Mouse (Mus musculus) forebrain, embryonic 16.5 days (tissue): ENCODE measurements at regions not wholly inside any gene's neighbourhood (a gene's known extent, or its start where the extent isn't known, plus 50 kb on each side); places are given as distances from the start of the nearest gene placed in this dataset.

Experiments
- ATAC-seq: fragments of 200-750 bp; cut with Nextera tagmentation; 2 replicates; pipeline ENCODE4 v1.8.0; 2017; ENCODE audit warnings: mild to moderate bottlenecking, moderate library complexity
- H3K27ac ChIP-seq: fragments of 300-500 bp; sonication (generic); 2 replicates; pipeline ENCODE4 v1.5.1; 2014; ENCODE audit warnings: low read length, control low read depth
- H3K27me3 ChIP-seq: fragments of 300-500 bp; sonication (generic); replicated peaks from 2 replicates; pipeline ENCODE4 v1.6.1; 2014; ENCODE audit warnings: low read length; ENCODE audit not compliant: control insufficient read depth, insufficient read depth
- H3K36me3 ChIP-seq: fragments of 300-500 bp; sonication (generic); 2 replicates; pipeline ENCODE4 v1.6.1; 2014; ENCODE audit not compliant: control insufficient read depth, insufficient read depth
- H3K4me1 ChIP-seq: fragments of 300-500 bp; sonication (generic); replicated peaks from 2 replicates; pipeline ENCODE4 v1.6.1; 2014; ENCODE audit warnings: low read length; ENCODE audit not compliant: control insufficient read depth, insufficient read depth
- H3K4me2 ChIP-seq: fragments of 300-500 bp; sonication (generic); 2 replicates; pipeline ENCODE4 v1.6.1; 2014; ENCODE audit warnings: mild to moderate bottlenecking, low read length, control low read depth
- H3K4me3 ChIP-seq: fragments of 300-500 bp; sonication (generic); replicated peaks from 2 replicates; pipeline ENCODE4 v1.5.1; 2014; ENCODE audit warnings: mild to moderate bottlenecking, low read length, control low read depth
- H3K9ac ChIP-seq: fragments of 300-500 bp; sonication (generic); replicated peaks from 2 replicates; pipeline ENCODE4 v1.6.1; 2014; ENCODE audit warnings: low read depth, low read length, control low read depth
- H3K9me3 ChIP-seq: fragments of 300-500 bp; sonication (generic); 2 replicates; pipeline ENCODE4 v1.6.1; 2016; ENCODE audit warnings: low read length; ENCODE audit not compliant: control insufficient read depth
- WGBS: fragments of 180-500 bp; shearing (Covaris S2); extraction: QIAGEN DNeasy Blood & Tissue Kit; methylation state at CpG from one replicate; pipeline ENCODE4 v1.1.7; 2014; 5-methylcytosine and 5-hydroxymethylcytosine counted together

DNA sequence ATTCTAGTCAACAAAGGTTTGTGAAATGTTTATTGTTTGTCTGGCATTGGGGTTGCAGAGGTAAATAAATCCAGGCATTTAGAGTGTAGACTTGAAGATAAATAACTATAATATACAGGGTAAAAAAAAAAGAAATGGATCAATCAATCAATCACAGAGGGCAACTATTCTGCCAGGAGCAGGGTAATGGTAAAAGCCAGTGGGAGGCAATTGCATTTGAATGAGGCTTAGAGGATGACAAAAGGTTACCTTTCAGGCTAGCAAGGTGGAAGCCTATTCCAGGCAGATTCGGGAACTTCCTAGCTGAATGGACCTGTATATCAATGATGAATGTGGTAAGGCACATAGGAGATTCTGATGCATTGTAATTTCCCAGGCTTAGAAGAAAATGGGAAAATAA, 557.6 kb downstream of the Cdk5rap2 start:
- no peak overlapping the region for H3K27ac ChIP-seq
- H3K27me3 ChIP-seq = no peaks in the 10 kb centered on the region
- no peak overlapping the region for H3K9ac ChIP-seq
- H3K36me3 ChIP-seq = no peaks in the 10 kb centered on the region
- H3K9me3 ChIP-seq = no peaks in the 10 kb centered on the region
- ATAC-seq = no peak
- 9% methylated on average over 1 of the region's 1 CpGs for WGBS
- no peak overlapping the region for H3K4me2 ChIP-seq
- H3K4me3 ChIP-seq = no peak overlapping the region
- no peaks in the 10 kb centered on the region for H3K4me1 ChIP-seq

DNA sequence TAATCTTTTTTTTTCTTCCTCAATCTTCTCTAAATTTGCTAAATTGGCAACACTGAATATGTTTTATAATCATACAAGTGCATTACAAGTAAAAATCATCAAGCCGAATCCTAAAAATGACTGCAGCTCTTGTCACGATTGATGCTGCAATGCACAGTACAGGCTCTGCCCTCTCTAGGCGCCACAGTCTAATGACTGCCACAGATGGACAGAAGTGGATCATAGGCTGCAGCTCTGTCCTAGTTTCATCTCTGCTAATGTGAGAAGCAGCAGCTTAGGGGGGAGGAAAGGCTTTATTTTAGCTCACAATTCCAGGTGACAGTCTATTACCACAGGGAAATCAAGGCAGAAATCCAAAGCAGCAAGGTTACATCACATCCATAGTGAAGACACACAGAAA, 560.8 kb downstream of the Cdk5rap2 start:
- Histone ChIP-seq H3K27me3 (no peaks in the 10 kb centered on the region), H3K4me1 (no peaks in the 10 kb centered on the region), H3K9me3 (no peaks in the 10 kb centered on the region), H3K4me2 (no peak overlapping the region), H3K4me3 (no peak overlapping the region), H3K27ac (no peak overlapping the region), H3K36me3 (no peaks in the 10 kb centered on the region), H3K9ac (no peak overlapping the region)
- 77% methylated on average over 3 of the region's 3 CpGs for WGBS
- no peak for ATAC-seq

- H3K4me2 ChIP-seq = no peak overlapping the region
- no peak overlapping the region for H3K27ac ChIP-seq
- no peaks in the 10 kb centered on the region for H3K36me3 ChIP-seq
- H3K4me3 ChIP-seq = no peak overlapping the region
- no peak for ATAC-seq
- H3K27me3 ChIP-seq = no peaks in the 10 kb centered on the region
- 54% methylated on average over 9 of the region's 9 CpGs for WGBS
- H3K4me1 ChIP-seq = no peaks in the 10 kb centered on the region
- H3K9ac ChIP-seq = no peak overlapping the region
- no peaks in the 10 kb centered on the region for H3K9me3 ChIP-seq
Observed at GRCm38 (mm10) chr4:69839868-69840267, 570.4 kb downstream of the Cdk5rap2 start.

DNA sequence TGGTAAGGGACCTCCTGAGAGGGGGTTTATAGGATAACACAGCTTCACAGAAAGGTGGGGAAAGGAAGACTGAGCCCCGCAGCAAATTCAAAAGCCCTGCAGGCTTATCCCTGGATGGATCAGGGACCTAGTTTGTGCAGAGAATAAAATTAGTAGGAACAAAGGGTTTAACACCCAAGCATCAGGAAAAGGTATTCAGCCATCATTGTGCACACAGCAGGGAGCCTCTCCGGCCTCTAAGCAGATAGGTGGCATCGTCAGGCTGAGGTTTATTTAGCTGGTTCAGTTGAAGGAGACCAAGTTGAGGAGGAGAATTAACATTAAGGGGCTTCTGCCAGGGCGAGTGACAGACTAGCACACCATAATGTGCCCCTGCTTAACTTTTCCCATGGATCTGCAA, 571.3 kb downstream of the Cdk5rap2 start:
- H3K9me3 ChIP-seq = no peaks in the 10 kb centered on the region
- H3K27ac ChIP-seq = no peak overlapping the region
- H3K4me1 ChIP-seq = no peaks in the 10 kb centered on the region
- H3K4me2 ChIP-seq = no peak overlapping the region
- ATAC-seq = no peak
- H3K27me3 ChIP-seq = no peaks in the 10 kb centered on the region
- H3K4me3 ChIP-seq = no peak overlapping the region
- no peaks in the 10 kb centered on the region for H3K36me3 ChIP-seq
- WGBS = 16% methylated on average over 4 of the region's 4 CpGs
- no peak overlapping the region for H3K9ac ChIP-seq

- H3K4me3 ChIP-seq = no peak overlapping the region
- no peaks in the 10 kb centered on the region for H3K9me3 ChIP-seq
- H3K36me3 ChIP-seq = no peaks in the 10 kb centered on the region
- peaks cover 11% of the 10 kb centered on the region for H3K4me1 ChIP-seq
- ATAC-seq = no peak
- 19% methylated on average over 3 of the region's 3 CpGs for WGBS
- H3K4me2 ChIP-seq = no peak overlapping the region
- no peaks in the 10 kb centered on the region for H3K27me3 ChIP-seq
- peak overlapping the region; percentile 55; the same call in 1 of the 2 replicates for H3K27ac ChIP-seq
- H3K9ac ChIP-seq = no peak overlapping the region
Observed at GRCm38 (mm10) chr4:69824903-69825268, 585.4 kb downstream of the Cdk5rap2 start.

DNA sequence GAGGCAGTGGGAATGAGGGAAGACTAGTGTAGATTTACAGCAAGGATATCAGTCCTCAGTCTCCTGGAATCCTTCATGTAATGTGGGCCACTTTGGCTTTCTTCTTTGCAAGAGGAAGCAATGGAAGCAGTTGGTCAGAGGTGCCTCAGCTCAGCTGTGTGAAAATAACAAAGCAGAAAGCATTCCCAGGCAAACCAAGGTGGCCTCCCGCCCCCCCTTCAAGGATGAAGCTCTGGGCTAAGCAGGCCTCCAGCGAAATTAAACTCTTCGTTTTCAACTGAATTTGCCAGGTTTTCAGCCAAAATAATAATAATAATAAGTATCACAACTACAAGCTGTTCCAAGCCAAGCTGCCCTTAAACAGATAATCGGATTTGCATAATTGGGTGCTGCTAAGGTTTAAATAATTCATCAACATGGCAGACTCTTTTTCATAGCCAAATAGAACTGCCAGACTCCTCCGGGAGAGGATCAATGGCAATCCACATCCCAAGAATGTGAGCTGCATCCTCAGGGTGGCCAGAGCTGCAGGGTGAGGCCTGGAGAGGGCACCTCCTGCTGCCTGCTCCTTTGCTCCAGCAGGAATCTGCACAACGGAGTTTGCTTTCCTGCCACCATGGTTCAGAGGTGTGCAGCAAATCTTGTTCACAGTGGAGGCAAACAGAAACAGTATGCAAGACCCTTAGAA, 585.9 kb downstream of the Cdk5rap2 start:
- 4% methylated on average over 6 of the region's 6 CpGs for WGBS
- peak overlapping the region; percentile 55; the same call in 1 of the 2 replicates for H3K27ac ChIP-seq

DNA sequence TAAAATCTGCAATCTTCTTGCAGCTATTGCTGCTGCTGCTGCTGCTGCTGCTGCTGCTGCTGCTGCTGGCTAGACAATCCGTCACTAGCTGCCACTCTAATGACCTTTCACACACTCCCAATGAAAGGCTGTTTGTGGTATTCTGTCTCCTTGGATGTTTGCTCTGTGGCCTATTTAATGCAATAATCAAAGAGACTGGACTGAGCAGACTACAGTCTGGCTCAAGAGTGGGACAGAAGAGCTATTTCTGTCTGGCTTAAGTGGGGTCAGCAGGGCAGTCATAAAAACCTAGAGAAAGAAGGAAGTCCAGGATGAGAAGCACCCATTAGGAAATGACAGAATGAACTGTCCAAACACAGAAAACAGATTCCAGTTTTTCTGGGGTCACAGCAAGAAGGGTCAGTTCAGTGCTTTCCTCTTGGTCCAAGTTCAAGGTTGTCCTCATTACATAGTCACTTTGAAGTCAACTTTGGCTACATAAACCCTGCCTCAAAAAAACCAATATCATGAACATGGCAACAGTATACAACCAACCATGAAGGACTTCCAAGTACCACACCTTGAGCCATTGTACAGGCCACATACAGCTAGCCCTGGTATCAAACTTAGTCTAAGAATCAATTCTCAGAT, 586.8 kb downstream of the Cdk5rap2 start:
- 0% methylated on average over 1 of the region's 1 CpGs for WGBS
- H3K36me3 ChIP-seq = no peaks in the 10 kb centered on the region
- no peaks in the 10 kb centered on the region for H3K27me3 ChIP-seq
- peaks cover 11% of the 10 kb centered on the region for H3K4me1 ChIP-seq
- no peak overlapping the region for H3K4me2 ChIP-seq
- ATAC-seq = no peak
- H3K4me3 ChIP-seq = no peak overlapping the region
- H3K9me3 ChIP-seq = no peaks in the 10 kb centered on the region
- no peak overlapping the region for H3K27ac ChIP-seq
- H3K9ac ChIP-seq = no peak overlapping the region

More for the DNA sequence above, 585.9 kb downstream of the Cdk5rap2 start:
- H3K9ac ChIP-seq = no peak overlapping the region
- no peaks in the 10 kb centered on the region for H3K27me3 ChIP-seq
- H3K4me2 ChIP-seq = no peak overlapping the region
- H3K36me3 ChIP-seq = no peaks in the 10 kb centered on the region
- no peak overlapping the region for H3K4me3 ChIP-seq
- peaks cover 11% of the 10 kb centered on the region for H3K4me1 ChIP-seq
- peak; percentile 92 for ATAC-seq
- no peaks in the 10 kb centered on the region for H3K9me3 ChIP-seq

- H3K9me3 ChIP-seq = no peaks in the 10 kb centered on the region
- 3% methylated on average over 3 of the region's 3 CpGs for WGBS
- no peaks in the 10 kb centered on the region for H3K36me3 ChIP-seq
- no peak overlapping the region for H3K4me2 ChIP-seq
- H3K27ac ChIP-seq = no peak overlapping the region
- H3K4me1 ChIP-seq = peaks cover under 1% of the 10 kb centered on the region
- H3K4me3 ChIP-seq = no peak overlapping the region
- no peaks in the 10 kb centered on the region for H3K27me3 ChIP-seq
- H3K9ac ChIP-seq = no peak overlapping the region
- no peak for ATAC-seq
Observed at GRCm38 (mm10) chr4:69818885-69819284, 591.4 kb downstream of the Cdk5rap2 start.

GRCm38 (mm10) chr4:69785481-69786050, 624.7 kb downstream of the Cdk5rap2 start:
- no peaks in the 10 kb centered on the region for H3K36me3 ChIP-seq
- ATAC-seq = peak; percentile 31; the same call in 1 of the 2 replicates
- H3K27me3 ChIP-seq = no peaks in the 10 kb centered on the region
- no peak overlapping the region for H3K9ac ChIP-seq
- no peak overlapping the region for H3K4me2 ChIP-seq
- H3K4me1 ChIP-seq = no peaks in the 10 kb centered on the region
- H3K27ac ChIP-seq = no peak overlapping the region
- WGBS = 81% methylated on average over 7 of the region's 7 CpGs
- H3K9me3 ChIP-seq = no peaks in the 10 kb centered on the region
- no peak overlapping the region for H3K4me3 ChIP-seq
